Mouse (Mus musculus): ENCODE measurements around the gene Cnih2. TPM values are rescaled to one million over a fixed set of nuclear protein-coding genes. Genes with fewer than 3 reads are reported as not detected.
"Not testable (repeated sequence)": the region's sequence is repeated elsewhere in the genome, so short reads cannot be mapped to it uniquely, and the experiment has no call there.

Cnih2 gene
- polyA plus RNA-seq, 1 experiment, result 3.7 TPM

DNA sequence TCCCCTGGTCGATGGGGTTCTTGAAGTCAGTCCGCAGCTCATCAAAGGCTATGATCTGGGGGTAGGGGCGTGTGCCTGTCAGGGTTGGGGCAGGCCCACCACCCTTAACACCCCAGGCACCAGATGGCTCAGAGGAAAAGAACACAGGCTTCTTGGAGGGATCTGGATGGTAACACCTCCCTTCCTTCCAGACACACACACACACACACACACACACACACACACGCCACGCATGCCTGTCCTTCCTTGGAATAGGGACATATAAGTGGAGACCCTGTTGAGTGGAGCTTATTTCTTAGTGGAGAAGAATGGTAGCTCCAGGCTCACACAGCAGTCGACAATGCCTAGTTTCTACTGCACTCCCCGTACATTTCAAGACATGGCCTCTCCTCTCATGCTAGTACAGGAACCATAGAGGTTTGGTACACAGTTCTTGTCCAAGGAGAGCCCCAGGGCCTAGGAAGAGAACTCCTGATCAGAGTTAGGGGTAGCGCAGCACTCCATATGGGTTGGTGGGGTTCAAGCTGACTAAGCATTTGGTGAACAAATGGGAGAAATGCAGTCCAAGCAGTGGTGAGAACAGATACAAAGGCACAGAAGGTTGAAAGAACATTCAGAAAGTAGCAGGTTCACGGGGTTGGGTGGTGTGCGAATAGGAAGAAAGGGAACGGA, 3.4 kb downstream of the Cnih2 start:
- Histone ChIP-seq H3K4me3 (ENCODE audit: control insufficient read depth, insufficient read depth, low read length) (no peak overlapping the region), H3K4me1 (replicated peaks; ENCODE audit: control insufficient read depth, insufficient read depth, low read length) (peaks cover 10% of the 10 kb centered on the region), H3K27me3 (ENCODE audit: control insufficient read depth, insufficient read depth, low read length) (no peaks in the 10 kb centered on the region; the same call in 1 of the 2 replicates), H3K27ac (ENCODE audit: control insufficient read depth, insufficient read depth, low read length) (no peak overlapping the region), H3K36me3 (ENCODE audit: control insufficient read depth, insufficient read depth, low read length) (peaks cover 2% of the 10 kb centered on the region; the same call in 1 of the 2 replicates)
- 45% methylated on average over 11 of the region's 11 CpGs for WGBS
- DNase-seq, result no peak
- TF ChIP-seq POLR2A (IDR thresholded peaks at IDR 0.05; ENCODE audit: control insufficient read depth, extremely low read depth, insufficient read depth, low read length, poor library complexity) (no peak), CTCF (IDR thresholded peaks at IDR 0.05; ENCODE audit: borderline replicate concordance, control insufficient read depth, extremely low read depth, insufficient read depth, low read length, poor library complexity) (no peak)

- H3K27me3 ChIP-seq (ENCODE audit: control insufficient read depth, insufficient read depth, low read length), result no peaks in the 10 kb centered on the region; the same call in 1 of the 2 replicates
- H3K36me3 ChIP-seq (ENCODE audit: control insufficient read depth, insufficient read depth, low read length), result no peaks in the 10 kb centered on the region
- 2% methylated on average over 21 of the region's 21 CpGs for WGBS
- H3K4me3 ChIP-seq (ENCODE audit: control insufficient read depth, insufficient read depth, low read length), result no peak overlapping the region
- DNase-seq, result peak; percentile 89
- TF ChIP-seq POLR2A (IDR thresholded peaks at IDR 0.05; ENCODE audit: control insufficient read depth, extremely low read depth, insufficient read depth, low read length, poor library complexity) (no peak), CTCF (IDR thresholded peaks at IDR 0.05; ENCODE audit: borderline replicate concordance, control insufficient read depth, extremely low read depth, insufficient read depth, low read length, poor library complexity) (peak; percentile 92)
- H3K27ac ChIP-seq (ENCODE audit: control insufficient read depth, insufficient read depth, low read length), result no peak overlapping the region
- peaks cover 12% of the 10 kb centered on the region for H3K4me1 ChIP-seq (replicated peaks; ENCODE audit: control insufficient read depth, insufficient read depth, low read length)
Measured at GRCm38 (mm10) chr19:5094243-5094632, 4.1 kb downstream of the Cnih2 start.

DNA sequence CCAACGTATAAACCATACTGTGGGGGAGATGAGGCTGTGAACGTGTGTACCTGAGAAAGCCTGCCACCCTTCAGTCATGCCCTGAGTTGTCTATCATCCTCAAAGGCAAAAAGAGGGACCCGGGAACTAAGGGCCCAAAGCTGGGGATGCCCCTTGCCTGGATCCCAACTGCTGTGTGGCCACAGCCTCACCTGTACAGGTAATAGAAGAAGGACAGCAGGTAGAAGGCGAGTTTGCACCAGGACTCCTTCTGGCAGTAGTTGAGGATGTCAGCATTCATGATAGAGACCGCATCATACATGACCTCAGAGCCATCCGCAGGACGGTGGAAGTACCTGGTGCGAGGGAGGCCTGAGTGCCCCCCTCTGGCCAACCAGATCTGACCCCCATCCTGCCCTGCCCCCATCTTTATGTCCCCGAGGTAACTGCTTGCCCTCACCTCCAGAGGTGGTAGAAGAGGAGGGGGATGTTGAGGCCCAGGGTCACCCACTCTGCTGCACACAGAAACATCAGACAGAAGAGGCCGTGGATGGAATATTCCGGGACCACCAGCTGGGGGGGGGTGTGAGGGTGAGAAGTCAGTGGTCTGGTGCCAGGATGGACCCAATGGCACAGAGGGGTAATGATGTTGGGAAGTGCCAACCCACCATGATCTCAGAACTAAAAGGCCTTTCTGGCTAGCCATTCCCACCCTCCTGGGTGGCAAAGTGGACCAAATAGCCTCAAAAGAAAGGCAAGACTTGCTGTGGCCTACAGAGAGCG, 4.7 kb downstream of the Cnih2 start:
- 81% methylated on average over 12 of the region's 12 CpGs for WGBS
- Histone ChIP-seq H3K4me3 (ENCODE audit: control insufficient read depth, insufficient read depth, low read length) (no peak overlapping the region), H3K4me1 (replicated peaks; ENCODE audit: control insufficient read depth, insufficient read depth, low read length) (peaks cover 13% of the 10 kb centered on the region), H3K27ac (ENCODE audit: control insufficient read depth, insufficient read depth, low read length) (no peak overlapping the region), H3K36me3 (ENCODE audit: control insufficient read depth, insufficient read depth, low read length) (no peaks in the 10 kb centered on the region), H3K27me3 (ENCODE audit: control insufficient read depth, insufficient read depth, low read length) (no peaks in the 10 kb centered on the region; the same call in 1 of the 2 replicates)
- TF ChIP-seq POLR2A (IDR thresholded peaks at IDR 0.05; ENCODE audit: control insufficient read depth, extremely low read depth, insufficient read depth, low read length, poor library complexity), result no peak
- no peak for TF ChIP-seq CTCF (IDR thresholded peaks at IDR 0.05; ENCODE audit: borderline replicate concordance, control insufficient read depth, extremely low read depth, insufficient read depth, low read length, poor library complexity)
- no peak for DNase-seq

DNA sequence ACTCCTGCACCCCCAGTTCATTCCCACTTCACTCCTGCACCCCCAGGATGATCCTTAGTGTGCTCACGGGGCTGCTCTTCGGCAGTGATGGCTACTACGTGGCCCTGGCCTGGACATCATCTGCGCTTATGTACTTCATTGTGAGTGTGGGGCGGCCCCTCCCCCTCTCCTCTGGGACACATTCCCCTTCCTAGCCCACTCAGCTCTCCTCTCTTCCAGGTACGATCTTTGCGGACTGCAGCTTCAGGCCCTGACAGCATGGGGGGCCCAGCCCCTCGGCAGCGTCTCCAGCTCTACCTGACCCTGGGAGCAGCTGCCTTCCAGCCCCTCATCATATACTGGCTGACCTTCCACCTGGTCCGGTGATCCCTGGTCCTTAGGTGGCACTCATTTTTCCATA, 6.2 kb downstream of the Cnih2 start:
- Histone ChIP-seq H3K27ac (ENCODE audit: control insufficient read depth, insufficient read depth, low read length) (no peak overlapping the region), H3K4me1 (replicated peaks; ENCODE audit: control insufficient read depth, insufficient read depth, low read length) (peaks cover 15% of the 10 kb centered on the region), H3K27me3 (ENCODE audit: control insufficient read depth, insufficient read depth, low read length) (no peaks in the 10 kb centered on the region; the same call in 1 of the 2 replicates), H3K36me3 (ENCODE audit: control insufficient read depth, insufficient read depth, low read length) (no peaks in the 10 kb centered on the region), H3K4me3 (ENCODE audit: control insufficient read depth, insufficient read depth, low read length) (no peak overlapping the region)
- no peak for DNase-seq
- WGBS, result 97% methylated on average over 10 of the region's 10 CpGs
- no peak for TF ChIP-seq CTCF (IDR thresholded peaks at IDR 0.05; ENCODE audit: borderline replicate concordance, control insufficient read depth, extremely low read depth, insufficient read depth, low read length, poor library complexity)

DNA sequence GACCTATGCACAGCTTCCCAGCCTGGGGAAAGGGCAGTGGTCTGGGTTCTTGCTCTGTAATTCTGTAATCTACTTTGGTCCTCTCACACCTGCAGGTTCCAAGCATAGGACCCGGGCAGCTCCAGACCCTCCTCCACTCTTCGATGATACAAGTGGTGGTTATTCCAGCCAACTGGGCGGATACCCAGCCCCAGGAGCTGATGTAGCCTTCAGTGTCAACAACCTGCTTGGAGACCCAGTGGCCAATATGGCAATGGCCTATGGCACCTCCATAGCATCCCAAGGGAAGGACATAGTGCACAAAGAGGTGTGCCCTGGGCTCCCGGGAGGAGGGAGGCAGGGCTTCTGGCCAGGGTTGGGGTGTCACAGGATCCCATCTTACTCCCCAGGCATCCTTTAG, 9.0 kb downstream of the Cnih2 start:
- H3K27me3 ChIP-seq (ENCODE audit: control insufficient read depth, insufficient read depth, low read length), result peaks cover 9% of the 10 kb centered on the region; the same call in 1 of the 2 replicates
- H3K4me3 ChIP-seq (ENCODE audit: control insufficient read depth, insufficient read depth, low read length), result no peak overlapping the region
- 91% methylated on average over 4 of the region's 4 CpGs for WGBS
- H3K36me3 ChIP-seq (ENCODE audit: control insufficient read depth, insufficient read depth, low read length), result no peaks in the 10 kb centered on the region
- no peak for DNase-seq
- H3K4me1 ChIP-seq (replicated peaks; ENCODE audit: control insufficient read depth, insufficient read depth, low read length), result peaks cover 23% of the 10 kb centered on the region
- H3K27ac ChIP-seq (ENCODE audit: control insufficient read depth, insufficient read depth, low read length), result no peak overlapping the region
- TF ChIP-seq CTCF (IDR thresholded peaks at IDR 0.05; ENCODE audit: borderline replicate concordance, control insufficient read depth, extremely low read depth, insufficient read depth, low read length, poor library complexity) (no peak), POLR2A (IDR thresholded peaks at IDR 0.05; ENCODE audit: control insufficient read depth, extremely low read depth, insufficient read depth, low read length, poor library complexity) (no peak)

GRCm38 (mm10) chr19:5087884-5088728, 10.2 kb downstream of the Cnih2 start, which contains the start of gene Yif1a:
Yif1a (plus strand) TSS chr19:5088538.
- peak; percentile 91 for DNase-seq
- TF ChIP-seq POLR2A (IDR thresholded peaks at IDR 0.05; ENCODE audit: control insufficient read depth, extremely low read depth, insufficient read depth, low read length, poor library complexity) (peak; percentile 67; the same call in 1 of the 2 replicates), CTCF (IDR thresholded peaks at IDR 0.05; ENCODE audit: borderline replicate concordance, control insufficient read depth, extremely low read depth, insufficient read depth, low read length, poor library complexity) (peak; percentile 28; the same call in 1 of the 2 replicates)
- no peak within 1 kb of the TSS for H3K27ac ChIP-seq (ENCODE audit: control insufficient read depth, insufficient read depth, low read length)
- H3K4me3 ChIP-seq (ENCODE audit: control insufficient read depth, insufficient read depth, low read length), result peak within 1 kb of the TSS; percentile 88
- peaks cover 14% of the 10 kb centered on the region; the same call in 1 of the 2 replicates for H3K27me3 ChIP-seq (ENCODE audit: control insufficient read depth, insufficient read depth, low read length)
- no peaks in the 10 kb centered on the region for H3K36me3 ChIP-seq (ENCODE audit: control insufficient read depth, insufficient read depth, low read length)
- WGBS, result under 1% methylated on average over 58 of the region's 58 CpGs
- H3K4me1 ChIP-seq (replicated peaks; ENCODE audit: control insufficient read depth, insufficient read depth, low read length), result peaks cover 23% of the 10 kb centered on the region

- WGBS, result 61% methylated on average over 4 of the region's 4 CpGs
- H3K27me3 ChIP-seq (ENCODE audit: control insufficient read depth, insufficient read depth, low read length), result peaks cover 14% of the 10 kb centered on the region; the same call in 1 of the 2 replicates
- not testable (repeated sequence) for H3K27ac ChIP-seq (ENCODE audit: control insufficient read depth, insufficient read depth, low read length); DNase-seq; H3K4me3 ChIP-seq (ENCODE audit: control insufficient read depth, insufficient read depth, low read length); H3K36me3 ChIP-seq (ENCODE audit: control insufficient read depth, insufficient read depth, low read length)
- H3K4me1 ChIP-seq (replicated peaks; ENCODE audit: control insufficient read depth, insufficient read depth, low read length), result peaks cover 23% of the 10 kb centered on the region
Measured at GRCm38 (mm10) chr19:5086533-5086932, 11.8 kb downstream of the Cnih2 start.
